Mouse (Mus musculus): ENCODE data around the gene Sdhb. TPM values are rescaled to one million over a fixed set of nuclear protein-coding genes. Genes with fewer than 3 reads are reported as not detected.

The Sdhb gene
- polyA plus RNA-seq, 1 experiment: 65.3 TPM

- Histone ChIP-seq H3K4me1 (ENCODE audit: control insufficient read depth, insufficient read depth, low read length) (no peaks in the 10 kb centered on the region), H3K27ac (ENCODE audit: control insufficient read depth, insufficient read depth, low read depth, low read length, poor library complexity) (no peak overlapping the region), H3K4me3 (replicated peaks; ENCODE audit: control insufficient read depth, low read depth, low read length) (no peak overlapping the region)
- WGBS: 63% methylated on average over 9 of the region's 9 CpGs
- no peak for TF ChIP-seq CTCF (IDR thresholded peaks at IDR 0.05; ENCODE audit: control insufficient read depth, insufficient read depth, low read length)
- no peak for TF ChIP-seq POLR2A (IDR thresholded peaks at IDR 0.05; ENCODE audit: borderline replicate concordance, control insufficient read depth, low read depth, low read length)
Measured at GRCm38 (mm10) chr4:141024052-141024451, 63.0 kb downstream of the Sdhb start.

- Histone ChIP-seq H3K4me3 (replicated peaks; ENCODE audit: control insufficient read depth, low read depth, low read length) (no peak overlapping the region), H3K4me1 (ENCODE audit: control insufficient read depth, insufficient read depth, low read length) (no peaks in the 10 kb centered on the region), H3K27ac (ENCODE audit: control insufficient read depth, insufficient read depth, low read depth, low read length, poor library complexity) (no peak overlapping the region)
- 95% methylated on average over 27 of the region's 27 CpGs for WGBS
- no peak for TF ChIP-seq CTCF (IDR thresholded peaks at IDR 0.05; ENCODE audit: control insufficient read depth, insufficient read depth, low read length)
Measured at GRCm38 (mm10) chr4:141024992-141025391, 64.0 kb downstream of the Sdhb start.

Other genes starting within 250 kb of the Sdhb start
- not detected in 2 replicates for gene Padi6, start 218.6 kb upstream of the Sdhb start, polyA plus RNA-seq (2011; ENCODE audit: insufficient read depth, insufficient read length, low replicate concordance, missing spikeins)
- 15.2 and 60.1 TPM in 2 replicates for gene Padi4, start 187.0 kb upstream of the Sdhb start, polyA plus RNA-seq (2011; ENCODE audit: insufficient read depth, insufficient read length, low replicate concordance, missing spikeins)
- 1.1 TPM in 1 of 2 replicates, not detected in the other for gene Padi3, start 150.6 kb upstream of the Sdhb start, polyA plus RNA-seq (2011; ENCODE audit: insufficient read depth, insufficient read length, low replicate concordance, missing spikeins)
- gene Padi1, start 115.4 kb upstream of the Sdhb start, polyA plus RNA-seq (2011; ENCODE audit: insufficient read depth, insufficient read length, low replicate concordance, missing spikeins): not detected in 2 replicates
- 5.6 and 11.4 TPM in 2 replicates for gene Padi2, start 54.9 kb upstream of the Sdhb start, polyA plus RNA-seq (2011; ENCODE audit: insufficient read depth, insufficient read length, low replicate concordance, missing spikeins)
- gene Atp13a2, start 25.7 kb downstream of the Sdhb start, polyA plus RNA-seq (2011; ENCODE audit: insufficient read depth, insufficient read length, low replicate concordance, missing spikeins): 28.4 and 46.7 TPM in 2 replicates
- 1.9 and 4.0 TPM in 2 replicates for gene Mfap2, start 49.2 kb downstream of the Sdhb start, polyA plus RNA-seq (2011; ENCODE audit: insufficient read depth, insufficient read length, low replicate concordance, missing spikeins)
- gene Crocc, start 99.3 kb downstream of the Sdhb start, polyA plus RNA-seq (2011; ENCODE audit: insufficient read depth, insufficient read length, low replicate concordance, missing spikeins): 4.6 and 9.6 TPM in 2 replicates
- gene Necap2, start 117.2 kb downstream of the Sdhb start, polyA plus RNA-seq (2011; ENCODE audit: insufficient read depth, insufficient read length, low replicate concordance, missing spikeins): 69.2 and 91.5 TPM in 2 replicates
- gene Spata21, start 127.1 kb downstream of the Sdhb start, polyA plus RNA-seq (2011; ENCODE audit: insufficient read depth, insufficient read length, low replicate concordance, missing spikeins): not detected in 2 replicates
- gene Szrd1, start 178.6 kb downstream of the Sdhb start, polyA plus RNA-seq (2011; ENCODE audit: insufficient read depth, insufficient read length, low replicate concordance, missing spikeins): 23.6 and 31.2 TPM in 2 replicates
- 7.9 and 9.2 TPM in 2 replicates for gene Fbxo42, start 186.7 kb downstream of the Sdhb start, polyA plus RNA-seq (2011; ENCODE audit: insufficient read depth, insufficient read length, low replicate concordance, missing spikeins)